Mouse (Mus musculus): ENCODE measurements around the gene Mak.

DNA sequence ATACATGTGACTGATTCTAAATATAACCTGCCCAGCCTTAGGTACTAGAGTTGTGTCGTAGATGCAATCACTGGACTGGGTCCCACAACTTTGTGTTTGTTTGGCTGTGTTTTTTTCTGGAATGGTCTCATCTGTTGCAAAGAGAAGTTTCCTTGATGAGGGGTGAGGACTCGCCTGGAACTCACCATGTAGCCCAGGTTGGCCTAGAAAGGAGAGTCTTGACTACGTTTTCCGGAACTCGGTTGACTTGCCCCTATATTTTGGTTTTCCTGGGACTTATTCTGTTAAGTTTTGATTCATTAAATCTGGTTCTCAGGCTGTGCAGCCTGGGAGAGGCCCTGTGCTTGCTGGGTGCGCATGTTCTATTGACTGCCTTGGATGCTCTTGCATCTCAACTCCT, 1.2 kb upstream of the Mak start:
- TF ChIP-seq MAX (IDR thresholded peaks at IDR 0.05) (no peak), CTCF (IDR thresholded peaks at IDR 0.05; ENCODE audit: control insufficient read depth, insufficient read depth, insufficient read length) (no peak), MYOD1 (IDR thresholded peaks at IDR 0.05; ENCODE audit: control insufficient read depth, insufficient read length, low read depth) (no peak), USF1 (IDR thresholded peaks at IDR 0.05; ENCODE audit: low read depth) (no peak)
